Mouse (Mus musculus): ENCODE measurements around the gene Rnd2.

DNA sequence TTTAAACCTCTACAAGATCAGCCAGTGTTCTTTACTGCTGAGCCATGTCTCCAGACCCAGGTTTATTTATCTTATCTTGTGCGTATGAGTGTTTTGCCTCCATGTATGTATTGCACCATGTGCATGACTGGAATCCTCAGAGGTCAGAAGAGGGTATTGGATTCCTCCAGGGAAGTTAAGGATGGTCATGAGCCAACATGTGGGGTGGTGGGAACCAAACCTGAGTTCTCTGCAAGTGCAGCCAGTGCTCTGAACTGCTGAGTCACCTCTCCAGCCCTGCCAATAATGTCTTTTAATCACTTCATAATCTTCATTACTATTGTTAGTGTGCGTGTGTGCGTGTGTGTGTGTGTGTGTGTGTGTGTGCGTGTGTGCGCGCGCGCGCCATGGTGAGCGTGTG, 13.3 kb upstream of the Rnd2 start:
- TF ChIP-seq CTCF (IDR thresholded peaks at IDR 0.05; ENCODE audit: extremely low read depth, insufficient read depth, insufficient read length, insufficient replicate concordance), result no peak
- no peak for TF ChIP-seq POLR2A (IDR thresholded peaks at IDR 0.05; ENCODE audit: low read depth, low read length)
